Mouse (Mus musculus): ENCODE results near the gene Dennd5a. TPM values are rescaled to one million over a fixed set of nuclear protein-coding genes. Genes with fewer than 3 reads are reported as not detected.

Dennd5a gene
- total and polyA plus RNA-seq, 3 experiments, result 33.1 to 78.8 (median 64.4) TPM

- TF ChIP-seq GATA1 (IDR thresholded peaks at IDR 0.05; ENCODE audit: low read depth, low read length) (no peak), CTCF (IDR thresholded peaks at IDR 0.05 in 2 of 3, conservative IDR thresholded peaks at IDR 0.05 in 1 of 3; ENCODE audit: control insufficient read depth in 1 of 3, insufficient read depth in 1 of 3, low read depth in 2 of 3, low read length in 3 of 3, poor library complexity in 1 of 3, severe bottlenecking in 1 of 3) (peak; percentile 31 to 43 (median 41); a peak in 5 of 6 replicates)
- Histone ChIP-seq H3K27me3 (ENCODE audit: control insufficient read depth in 1 of 2, insufficient read depth in 2 of 2, low read length in 2 of 2) (no peaks in the 10 kb centered on the region), H3K4me3 (ENCODE audit: control insufficient read depth in 1 of 2, insufficient read depth in 1 of 2, low read depth in 2 of 2, low read length in 2 of 2) (no peak overlapping the region)
Measured at GRCm38 (mm10) chr7:109965658-109966057, 5.4 kb upstream of the Dennd5a start.

DNA sequence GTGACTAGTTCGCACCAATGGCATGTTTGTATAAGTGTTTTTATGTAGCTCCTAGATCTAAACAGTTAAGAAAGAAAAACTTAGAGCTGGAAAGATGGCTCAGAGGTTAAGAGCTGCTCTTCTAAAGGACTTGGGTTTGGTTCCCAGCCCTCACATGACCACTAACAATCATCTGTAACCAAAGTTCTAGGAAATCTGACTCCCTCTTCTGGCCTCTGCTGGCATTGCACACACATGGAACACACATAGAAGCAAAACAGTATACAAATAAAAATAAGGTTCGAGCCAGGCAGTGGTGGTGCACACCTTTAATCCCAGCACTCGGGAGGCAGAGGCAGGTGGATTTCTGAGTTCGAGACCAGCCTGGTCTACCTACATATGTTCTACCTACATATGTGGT lies 3.4 kb upstream of the Dennd5a start:
- H3K36me3 ChIP-seq (ENCODE audit: control insufficient read depth in 1 of 2, insufficient read depth in 2 of 2, low read length in 2 of 2), result peaks cover 0 to 10% of the 10 kb centered on the region in 2 experiments; a peak in 1 of 4 replicates
- H3K9me3 ChIP-seq (replicated peaks; ENCODE audit: insufficient read depth, low read length), result no peaks in the 10 kb centered on the region
- peaks cover 6% of the 10 kb centered on the region for H3K79me2 ChIP-seq (ENCODE audit: control insufficient read depth, insufficient read depth, low read length, poor library complexity)
- peak; percentile 52 for DNase-seq (ENCODE audit: low read depth, low spot score)
- no peaks in the 10 kb centered on the region for H3K27me3 ChIP-seq (ENCODE audit: control insufficient read depth in 1 of 2, insufficient read depth in 2 of 2, low read length in 2 of 2)
- TF ChIP-seq MAFK (IDR thresholded peaks at IDR 0.05; ENCODE audit: borderline replicate concordance, low read depth, low read length) (no peak), TBP (IDR thresholded peaks at IDR 0.05; ENCODE audit: low read depth, low read length) (no peak), NRF1 (IDR thresholded peaks at IDR 0.05; ENCODE audit: insufficient read depth, low read depth, low read length, poor library complexity, severe bottlenecking) (no peak), RCOR1 (IDR thresholded peaks at IDR 0.05; ENCODE audit: low read depth, low read length) (no peak), CTCF (IDR thresholded peaks at IDR 0.05 in 2 of 3, conservative IDR thresholded peaks at IDR 0.05 in 1 of 3; ENCODE audit: control insufficient read depth in 1 of 3, insufficient read depth in 1 of 3, low read depth in 2 of 3, low read length in 3 of 3, poor library complexity in 1 of 3, severe bottlenecking in 1 of 3) (peak; percentile 8 to 45 (median 43); a peak in 4 of 6 replicates), SMC3 (IDR thresholded peaks at IDR 0.05; ENCODE audit: low read depth, low read length) (peak; percentile 27), POLR2AphosphoS2 (IDR thresholded peaks at IDR 0.05; ENCODE audit: low read length) (no peak), NELFE (IDR thresholded peaks at IDR 0.05; ENCODE audit: low read depth, low read length) (no peak), RAD21 (IDR thresholded peaks at IDR 0.05; ENCODE audit: low read depth, low read length) (0 out of 2 replicates have a peak, but pooled peaks have one; percentile 0), ETS1 (IDR thresholded peaks at IDR 0.05; ENCODE audit: low read depth, low read length) (no peak), GABPA (IDR thresholded peaks at IDR 0.05; ENCODE audit: low read depth, low read length) (no peak)
- H3K4me3 ChIP-seq (ENCODE audit: control insufficient read depth in 1 of 2, insufficient read depth in 1 of 2, low read depth in 2 of 2, low read length in 2 of 2), result no peak overlapping the region
- peaks cover 6 to 11% of the 10 kb centered on the region in 2 experiments; a peak in 3 of 4 replicates for H3K4me1 ChIP-seq (ENCODE audit: control insufficient read depth in 1 of 2, insufficient read depth in 2 of 2, low read length in 2 of 2)
- no peak overlapping the region for H3K27ac ChIP-seq (ENCODE audit: control insufficient read depth, low read depth, low read length)
- H3K9ac ChIP-seq (ENCODE audit: control insufficient read depth, low read depth, low read length, poor library complexity, severe bottlenecking), result no peak overlapping the region

More at GRCm38 (mm10) chr7:109965658-109966057, 5.4 kb upstream of the Dennd5a start:
- H3K9ac ChIP-seq (ENCODE audit: control insufficient read depth, low read depth, low read length, poor library complexity, severe bottlenecking), result no peak overlapping the region
- no peak overlapping the region for H3K27ac ChIP-seq (ENCODE audit: control insufficient read depth, low read depth, low read length)
- H3K4me1 ChIP-seq (ENCODE audit: control insufficient read depth in 1 of 2, insufficient read depth in 2 of 2, low read length in 2 of 2), result peaks cover 6 to 10% of the 10 kb centered on the region in 2 experiments
- H3K9me3 ChIP-seq (replicated peaks; ENCODE audit: insufficient read depth, low read length), result no peaks in the 10 kb centered on the region
- peak; percentile 36 for DNase-seq (ENCODE audit: low read depth, low spot score)
- peaks cover 0 to 9% of the 10 kb centered on the region in 2 experiments; a peak in 1 of 4 replicates for H3K36me3 ChIP-seq (ENCODE audit: control insufficient read depth in 1 of 2, insufficient read depth in 2 of 2, low read length in 2 of 2)
- no peaks in the 10 kb centered on the region for H3K79me2 ChIP-seq (ENCODE audit: control insufficient read depth, insufficient read depth, low read length, poor library complexity)

- H3K36me3 ChIP-seq (ENCODE audit: control insufficient read depth in 1 of 2, insufficient read depth in 2 of 2, low read length in 2 of 2), result peaks cover 0 to 15% of the 10 kb centered on the region in 2 experiments; a peak in 2 of 4 replicates
- H3K27me3 ChIP-seq (ENCODE audit: control insufficient read depth in 1 of 2, insufficient read depth in 2 of 2, low read length in 2 of 2), result no peaks in the 10 kb centered on the region
- H3K79me2 ChIP-seq (ENCODE audit: control insufficient read depth, insufficient read depth, low read length, poor library complexity), result peaks cover 16% of the 10 kb centered on the region
- peaks cover 9 to 15% of the 10 kb centered on the region in 2 experiments for H3K4me1 ChIP-seq (ENCODE audit: control insufficient read depth in 1 of 2, insufficient read depth in 2 of 2, low read length in 2 of 2)
- H3K4me3 ChIP-seq (ENCODE audit: control insufficient read depth in 1 of 2, insufficient read depth in 1 of 2, low read depth in 2 of 2, low read length in 2 of 2), result no peak overlapping the region
- no peak overlapping the region for H3K27ac ChIP-seq (ENCODE audit: control insufficient read depth, low read depth, low read length)
- no peak overlapping the region for H3K9ac ChIP-seq (ENCODE audit: control insufficient read depth, low read depth, low read length, poor library complexity, severe bottlenecking)
- TF ChIP-seq UBTF (IDR thresholded peaks at IDR 0.05; ENCODE audit: borderline replicate concordance, insufficient read depth, low read depth, low read length) (no peak), TAL1 (IDR thresholded peaks at IDR 0.05; ENCODE audit: low read length) (peak; percentile 31)
- H3K9me3 ChIP-seq (replicated peaks; ENCODE audit: insufficient read depth, low read length), result no peaks in the 10 kb centered on the region
- DNase-seq (ENCODE audit: low read depth, low spot score), result no peak
Measured at GRCm38 (mm10) chr7:109962596-109962995, 2.3 kb upstream of the Dennd5a start.
